Mouse (Mus musculus) midbrain, embryonic 14.5 days (tissue): ENCODE results near the gene Pmepa1. TPM values are rescaled to one million over a fixed set of nuclear protein-coding genes. Genes with fewer than 3 reads are reported as not detected.

Experiments
- ATAC-seq: fragments of 200-750 bp; cut with Nextera tagmentation; 2 replicates; pipeline ENCODE4 v1.8.0; 2017; ENCODE audit warnings: moderate number of reproducible peaks, moderate library complexity; ENCODE audit not compliant: low FRiP score, low TSS enrichment
- DNase-seq: peaks from one replicate; pipeline ENCODE4 v3.0.0-alpha.2; 2015
- H3K27ac ChIP-seq: fragments of 300-500 bp; sonication (generic); replicated peaks from 2 replicates; pipeline ENCODE4 v1.5.1; 2014; ENCODE audit warnings: mild to moderate bottlenecking, low read depth, low read length, moderate library complexity
- H3K27me3 ChIP-seq: fragments of 300-500 bp; sonication (generic); 2 replicates; pipeline ENCODE4 v1.6.1; 2014; ENCODE audit warnings: low read length, control low read depth, mixed read lengths; ENCODE audit not compliant: control insufficient read depth, insufficient read depth
- H3K36me3 ChIP-seq: fragments of 300-500 bp; sonication (generic); 2 replicates; pipeline ENCODE4 v1.6.1; 2014; ENCODE audit warnings: low read length, control low read depth; ENCODE audit not compliant: control insufficient read depth, insufficient read depth
- H3K4me1 ChIP-seq: fragments of 300-500 bp; sonication (generic); 2 replicates; pipeline ENCODE4 v1.6.1; 2014; ENCODE audit warnings: mild to moderate bottlenecking, antibody characterized with exemption, low read length, control low read depth; ENCODE audit not compliant: control insufficient read depth, insufficient read depth
- H3K4me2 ChIP-seq: fragments of 300-500 bp; sonication (generic); 2 replicates; pipeline ENCODE4 v1.6.1; 2014; ENCODE audit warnings: mild to moderate bottlenecking, low read length, moderate library complexity
- H3K4me3 ChIP-seq: fragments of 300-500 bp; sonication (generic); replicated peaks from 2 replicates; pipeline ENCODE4 v1.5.1; 2014; ENCODE audit warnings: low read depth, low read length
- H3K9ac ChIP-seq: fragments of 300-500 bp; sonication (generic); replicated peaks from 2 replicates; pipeline ENCODE4 v1.6.1; 2014; ENCODE audit warnings: mild to moderate bottlenecking, low read length, moderate library complexity
- H3K9me3 ChIP-seq: fragments of 300-500 bp; sonication (generic); 2 replicates; pipeline ENCODE4 v1.6.1; 2016; ENCODE audit warnings: low read length, control low read depth, mixed read lengths; ENCODE audit not compliant: control insufficient read depth
- WGBS: fragments of 180-500 bp; shearing (Covaris S2); extraction: QIAGEN DNeasy Blood & Tissue Kit; methylation state at CpG from one replicate; pipeline ENCODE4 v1.1.7; 2014; 5-methylcytosine and 5-hydroxymethylcytosine counted together
- polyA plus RNA-seq: library from polyadenylated mRNA; unstranded; fragments of >200 nt; fragmentation: Nextera tagmentation; extraction: Ambion mirVana; gene quantifications from 2 replicates; pipeline ENCODE4 v1.2.1, GENCODE M21; 2014

The Pmepa1 gene
- polyA plus RNA-seq, 1 experiment from 2014 or later = 5.7 TPM

DNA sequence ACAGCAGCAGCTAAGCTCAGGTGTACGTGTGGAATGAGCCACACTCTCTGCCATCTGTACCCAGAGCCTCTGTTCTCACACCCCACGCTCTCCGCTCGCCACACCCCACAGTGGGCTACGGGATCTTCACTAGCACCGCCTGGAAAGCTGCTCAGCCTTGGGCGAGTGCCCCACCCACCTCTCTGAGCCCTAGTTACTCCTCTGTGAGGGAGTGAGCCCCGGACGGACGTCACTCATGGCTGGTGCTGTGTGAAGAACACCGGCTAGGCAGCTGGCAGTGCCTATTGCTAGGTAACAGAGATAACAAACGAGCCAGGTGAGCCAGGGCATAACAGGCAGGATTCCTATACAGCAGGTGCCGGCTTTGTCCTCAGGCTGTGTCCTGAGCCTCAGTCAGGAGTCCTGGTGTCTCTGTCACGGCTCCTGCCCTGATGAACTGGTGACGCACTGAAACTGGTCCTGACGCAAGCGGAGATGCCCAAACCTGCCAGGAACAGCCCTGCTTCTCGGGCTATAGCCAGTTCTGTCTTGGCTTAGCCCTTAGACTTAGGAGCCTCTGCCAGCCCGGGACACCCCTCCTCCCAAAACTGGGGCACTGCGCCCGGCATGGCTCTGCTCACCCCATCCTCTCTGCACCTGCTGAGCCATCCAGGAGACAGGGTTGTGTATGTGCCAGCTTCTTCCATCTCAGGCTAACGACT is 44.1 kb downstream of the Pmepa1 start:
- ATAC-seq (no peak), DNase-seq (no peak)
- Histone ChIP-seq H3K9ac (no peak overlapping the region), H3K27ac (no peak overlapping the region), H3K4me3 (no peak overlapping the region), H3K27me3 (no peaks in the 10 kb centered on the region), H3K4me2 (no peak overlapping the region), H3K9me3 (no peaks in the 10 kb centered on the region), H3K4me1 (peaks cover 20% of the 10 kb centered on the region), H3K36me3 (peaks cover 38% of the 10 kb centered on the region)
- WGBS = 80% methylated on average over 22 of the region's 22 CpGs

- 0 out of 2 replicates have a peak overlapping the region, but pooled peaks have one; percentile 26 for H3K4me2 ChIP-seq
- H3K9me3 ChIP-seq = no peaks in the 10 kb centered on the region
- peaks cover 3% of the 10 kb centered on the region; the same call in 1 of the 2 replicates for H3K4me1 ChIP-seq
- H3K36me3 ChIP-seq = peaks cover 43% of the 10 kb centered on the region
- no peak overlapping the region for H3K27ac ChIP-seq
- no peak overlapping the region for H3K9ac ChIP-seq
- DNase-seq (peak; percentile 93), ATAC-seq (peak; percentile 73)
- H3K4me3 ChIP-seq = no peak overlapping the region
- 3% methylated on average over 10 of the region's 10 CpGs for WGBS
- H3K27me3 ChIP-seq = no peaks in the 10 kb centered on the region
Measured at GRCm38 (mm10) chr2:173229578-173230224, 46.6 kb downstream of the Pmepa1 start.

DNA sequence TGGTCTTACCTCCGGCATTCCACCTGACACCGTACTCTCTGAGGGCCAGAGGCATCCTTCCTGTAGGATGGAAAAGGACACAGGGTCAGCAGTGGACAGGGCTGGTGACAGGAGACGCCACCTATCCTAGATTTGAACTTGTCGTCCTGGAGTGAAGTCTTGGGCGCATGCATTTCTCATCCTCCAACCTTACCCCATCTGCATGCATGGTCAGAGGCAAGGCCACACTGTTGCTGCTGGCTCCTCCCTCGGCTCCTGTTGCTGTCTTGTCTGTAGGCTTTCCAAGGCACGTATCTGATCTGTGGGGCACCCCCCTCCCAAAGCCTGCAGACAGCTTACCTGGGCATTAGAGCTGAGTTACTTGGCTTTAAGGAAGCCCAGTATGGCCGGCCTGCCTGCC is 47.8 kb downstream of the Pmepa1 start:
- Histone ChIP-seq H3K9me3 (no peaks in the 10 kb centered on the region), H3K4me1 (no peaks in the 10 kb centered on the region), H3K4me3 (no peak overlapping the region), H3K27me3 (no peaks in the 10 kb centered on the region), H3K36me3 (peaks cover 43% of the 10 kb centered on the region), H3K9ac (no peak overlapping the region), H3K27ac (no peak overlapping the region), H3K4me2 (no peak overlapping the region)
- DNase-seq (no peak), ATAC-seq (no peak)
- 94% methylated on average over 8 of the region's 8 CpGs for WGBS

GRCm38 (mm10) chr2:173226792-173227191 is 49.5 kb downstream of the Pmepa1 start:
- Histone ChIP-seq H3K4me2 (no peak overlapping the region), H3K27me3 (no peaks in the 10 kb centered on the region), H3K36me3 (peaks cover 30% of the 10 kb centered on the region), H3K4me1 (no peaks in the 10 kb centered on the region), H3K9me3 (no peaks in the 10 kb centered on the region), H3K4me3 (no peak overlapping the region), H3K9ac (no peak overlapping the region), H3K27ac (no peak overlapping the region)
- 89% methylated on average over 8 of the region's 8 CpGs for WGBS
- no peak for DNase-seq
- no peak for ATAC-seq

- Histone ChIP-seq H3K36me3 (peaks cover 21% of the 10 kb centered on the region), H3K9me3 (no peaks in the 10 kb centered on the region), H3K4me1 (no peaks in the 10 kb centered on the region), H3K4me2 (no peak overlapping the region), H3K4me3 (no peak overlapping the region), H3K27ac (no peak overlapping the region), H3K9ac (no peak overlapping the region), H3K27me3 (no peaks in the 10 kb centered on the region)
- no peak for ATAC-seq
- no peak for DNase-seq
- 77% methylated on average over 7 of the region's 7 CpGs for WGBS
Measured at GRCm38 (mm10) chr2:173225906-173226305, 50.4 kb downstream of the Pmepa1 start.

- H3K27ac ChIP-seq = no peak overlapping the region
- H3K4me3 ChIP-seq = no peak overlapping the region
- no peaks in the 10 kb centered on the region for H3K27me3 ChIP-seq
- ATAC-seq (no peak), DNase-seq (no peak)
- 64% methylated on average over 7 of the region's 7 CpGs for WGBS
- H3K9ac ChIP-seq = no peak overlapping the region
- no peaks in the 10 kb centered on the region for H3K9me3 ChIP-seq
- H3K4me2 ChIP-seq = no peak overlapping the region
- peaks cover 19% of the 10 kb centered on the region for H3K36me3 ChIP-seq
- no peaks in the 10 kb centered on the region for H3K4me1 ChIP-seq
Measured at GRCm38 (mm10) chr2:173224832-173225231, 51.5 kb downstream of the Pmepa1 start.

- Histone ChIP-seq H3K27ac (no peak overlapping the region), H3K4me2 (no peak overlapping the region), H3K36me3 (peaks cover 19% of the 10 kb centered on the region), H3K4me3 (no peak overlapping the region), H3K4me1 (no peaks in the 10 kb centered on the region), H3K27me3 (no peaks in the 10 kb centered on the region), H3K9me3 (no peaks in the 10 kb centered on the region), H3K9ac (no peak overlapping the region)
- WGBS = 88% methylated on average over 3 of the region's 3 CpGs
- no peak for ATAC-seq
- no peak for DNase-seq
Measured at GRCm38 (mm10) chr2:173224097-173224496, 52.2 kb downstream of the Pmepa1 start.

DNA sequence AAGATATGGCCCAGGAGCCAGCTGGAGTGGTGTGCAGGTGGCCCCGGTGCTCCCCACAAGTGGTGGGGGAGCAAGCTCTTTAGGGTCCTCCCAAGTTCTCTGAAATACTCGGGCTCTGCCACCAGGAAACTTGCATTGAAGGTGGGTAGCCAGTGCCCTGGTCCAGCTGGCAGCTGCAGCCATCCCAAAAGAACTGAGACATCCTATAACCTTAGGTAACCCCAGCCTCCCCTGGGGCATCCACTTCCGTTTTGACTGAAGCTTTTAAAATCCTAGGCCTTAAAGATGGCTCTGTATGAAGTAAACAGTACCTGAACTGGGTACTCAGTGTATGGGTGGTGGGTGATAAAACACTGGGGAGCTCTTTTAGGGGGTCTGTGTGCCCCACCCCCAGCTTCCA is 52.8 kb downstream of the Pmepa1 start:
- Histone ChIP-seq H3K4me1 (no peaks in the 10 kb centered on the region), H3K27ac (no peak overlapping the region), H3K4me2 (no peak overlapping the region), H3K9me3 (no peaks in the 10 kb centered on the region), H3K9ac (no peak overlapping the region), H3K36me3 (peaks cover 16% of the 10 kb centered on the region), H3K27me3 (no peaks in the 10 kb centered on the region), H3K4me3 (no peak overlapping the region)
- 79% methylated on average over 3 of the region's 3 CpGs for WGBS
- no peak for ATAC-seq
- no peak for DNase-seq

DNA sequence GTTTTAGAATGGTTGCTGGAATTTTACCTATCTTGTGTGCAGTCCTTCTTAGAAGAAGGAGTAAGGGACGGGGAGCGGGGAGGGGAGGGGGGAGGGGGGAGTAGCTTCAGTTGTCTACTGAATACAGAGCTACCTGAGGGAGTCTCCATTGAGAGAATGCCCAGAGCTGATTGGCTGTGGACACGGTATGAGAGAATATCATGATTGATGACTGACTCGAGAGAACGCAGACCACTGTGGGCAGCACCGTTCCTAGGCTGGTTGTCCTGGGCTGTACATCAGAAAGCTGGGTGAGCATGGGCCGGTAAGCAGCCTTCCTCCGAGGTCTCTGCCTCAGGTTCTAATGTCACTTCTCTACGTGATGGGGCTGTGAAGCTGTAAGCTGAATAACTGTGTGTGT is 55.6 kb downstream of the Pmepa1 start:
- DNase-seq (no peak), ATAC-seq (no peak)
- Histone ChIP-seq H3K4me2 (no peak overlapping the region), H3K27ac (no peak overlapping the region), H3K9me3 (no peaks in the 10 kb centered on the region), H3K9ac (no peak overlapping the region), H3K36me3 (peaks cover 2% of the 10 kb centered on the region; the same call in 1 of the 2 replicates), H3K27me3 (no peaks in the 10 kb centered on the region), H3K4me1 (no peaks in the 10 kb centered on the region), H3K4me3 (no peak overlapping the region)
- WGBS = 94% methylated on average over 9 of the region's 9 CpGs
